Mouse (Mus musculus) liver, embryonic 15.5 days (tissue): Measurements from ENCODE around the gene Micu1. TPM values are rescaled to one million over a fixed set of nuclear protein-coding genes. Genes with fewer than 3 reads are reported as not detected.
A peak's percentile ranks its signal among the peaks of the same experiment; 100 is the strongest.
"Not testable (repeated sequence)": the region's sequence is repeated elsewhere in the genome, so short reads cannot be mapped to it uniquely, and the experiment has no call there.

Experiments used
- ATAC-seq: fragments of 200-750 bp; cut with Nextera tagmentation; 2 replicates; pipeline ENCODE4 v1.8.0; 2017; ENCODE audit warnings: moderate number of reproducible peaks, mild to moderate bottlenecking, moderate library complexity; ENCODE audit not compliant: insufficient read depth
- H3K27ac ChIP-seq: fragments of 300-500 bp; sonication (generic); replicated peaks from 2 replicates; pipeline ENCODE4 v1.5.1; 2015; ENCODE audit warnings: mild to moderate bottlenecking, inconsistent platforms
- H3K27me3 ChIP-seq: fragments of 300-500 bp; sonication (generic); 2 replicates; pipeline ENCODE4 v1.6.1; 2015; ENCODE audit warnings: mild to moderate bottlenecking, inconsistent platforms
- H3K36me3 ChIP-seq: fragments of 300-500 bp; sonication (generic); replicated peaks from 2 replicates; pipeline ENCODE4 v1.6.1; 2015; ENCODE audit warnings: moderate library complexity, mild to moderate bottlenecking, inconsistent platforms
- H3K4me1 ChIP-seq: fragments of 300-500 bp; sonication (generic); replicated peaks from 2 replicates; pipeline ENCODE4 v1.6.1; 2015; ENCODE audit warnings: inconsistent platforms
- H3K4me2 ChIP-seq: fragments of 300-500 bp; sonication (generic); 2 replicates; pipeline ENCODE4 v1.6.1; 2015; ENCODE audit warnings: moderate library complexity, mild to moderate bottlenecking, inconsistent platforms
- H3K4me3 ChIP-seq: fragments of 300-500 bp; sonication (generic); replicated peaks from 2 replicates; pipeline ENCODE4 v1.5.1; 2015; ENCODE audit warnings: mild to moderate bottlenecking, inconsistent platforms
- H3K9ac ChIP-seq: fragments of 300-500 bp; sonication (generic); 2 replicates; pipeline ENCODE4 v1.6.1; 2015; ENCODE audit warnings: moderate library complexity, mild to moderate bottlenecking, inconsistent platforms
- H3K9me3 ChIP-seq: fragments of 300-500 bp; sonication (generic); replicated peaks from 2 replicates; pipeline ENCODE4 v1.6.1; 2016; ENCODE audit warnings: inconsistent platforms
- WGBS: fragments of 180-500 bp; shearing (Covaris S2); methylation state at CpG from one replicate; pipeline ENCODE4 v1.1.7; 2015; ENCODE audit warnings: mixed read lengths; ENCODE audit not compliant: insufficient replicate concordance; 5-methylcytosine and 5-hydroxymethylcytosine counted together
- polyA plus RNA-seq: library from polyadenylated mRNA; unstranded; fragments of >200 nt; fragmentation: Nextera tagmentation; extraction: Ambion mirVana; gene quantifications from 2 replicates; pipeline ENCODE4 v1.2.1, GENCODE M21; 2015

Micu1 gene
- polyA plus RNA-seq, 1 experiment from 2014 or later: 38.2 TPM

DNA sequence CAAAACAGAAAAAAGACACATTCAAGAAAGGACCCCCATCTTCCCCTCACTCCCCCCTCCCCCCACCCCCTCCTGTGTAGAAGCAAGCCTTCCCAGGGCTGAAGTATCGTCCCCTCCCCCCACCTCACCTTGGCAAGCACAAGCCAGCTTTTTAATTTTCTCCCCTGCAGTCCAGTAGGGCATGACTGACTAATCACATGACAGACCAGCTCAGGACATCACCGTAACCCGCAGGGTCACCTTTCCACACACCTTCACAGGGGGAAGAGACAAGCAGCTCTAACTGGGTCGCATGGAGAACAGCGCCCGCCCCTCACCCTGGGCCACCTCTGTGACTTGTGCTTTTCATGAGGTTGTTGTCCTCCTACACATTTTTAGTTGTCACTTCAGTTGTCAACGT lies 147.1 kb downstream of the Micu1 start:
- WGBS: 80% methylated on average over 7 of the region's 7 CpGs
- Histone ChIP-seq H3K9me3 (no peaks in the 10 kb centered on the region), H3K9ac (no peak overlapping the region), H3K36me3 (no peaks in the 10 kb centered on the region), H3K4me3 (no peak overlapping the region), H3K27me3 (no peaks in the 10 kb centered on the region), H3K27ac (no peak overlapping the region), H3K4me1 (no peaks in the 10 kb centered on the region), H3K4me2 (no peak overlapping the region)
- ATAC-seq: no peak

DNA sequence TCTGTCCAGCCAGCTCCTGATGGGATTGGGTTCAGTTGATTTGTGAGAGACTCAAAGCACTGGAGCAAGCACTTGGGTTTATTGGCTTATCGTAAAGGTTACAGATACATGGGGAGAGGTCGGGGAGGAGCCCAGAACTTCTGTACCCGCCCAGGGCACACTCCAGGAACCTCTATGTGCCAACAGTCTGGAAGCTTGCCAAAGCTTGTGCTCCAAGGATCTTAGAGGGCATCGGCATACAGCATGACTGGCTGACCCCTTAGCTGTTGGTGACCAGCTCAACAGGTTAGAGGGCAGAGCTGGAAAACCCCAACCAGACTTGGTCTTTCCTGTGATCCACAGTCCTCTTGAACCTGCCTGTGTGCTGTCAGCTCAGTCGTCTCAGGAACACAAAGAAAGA lies 154.9 kb downstream of the Micu1 start:
- Histone ChIP-seq H3K9ac (no peak overlapping the region), H3K4me2 (no peak overlapping the region), H3K27ac (no peak overlapping the region), H3K4me1 (peaks cover 4% of the 10 kb centered on the region), H3K9me3 (no peaks in the 10 kb centered on the region), H3K36me3 (0 out of 2 replicates have a peak, but pooled peaks cover 2% of the 10 kb centered on the region), H3K4me3 (no peak overlapping the region), H3K27me3 (no peaks in the 10 kb centered on the region)
- 68% methylated on average over 5 of the region's 5 CpGs for WGBS
- ATAC-seq: no peak

DNA sequence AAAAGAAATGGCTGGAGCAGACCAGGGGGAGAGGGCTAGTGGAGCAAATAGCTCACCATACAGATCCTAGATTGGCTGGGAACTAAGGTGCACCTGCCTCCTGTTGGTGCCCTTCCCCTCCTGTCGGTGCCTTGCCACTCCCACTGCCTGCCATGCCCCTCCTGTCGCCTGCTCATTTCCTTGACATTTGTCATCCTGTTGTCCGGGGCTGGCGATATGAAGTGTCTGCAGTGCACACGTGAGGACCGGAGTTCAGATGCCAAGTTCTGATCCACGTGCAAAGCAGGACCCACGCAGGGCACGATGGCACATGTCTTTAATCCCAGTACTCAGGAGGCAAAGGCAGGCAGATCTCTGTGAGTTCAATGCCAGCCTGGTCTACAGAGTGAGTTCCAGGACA lies 158.4 kb downstream of the Micu1 start:
- H3K27me3 ChIP-seq: no peaks in the 10 kb centered on the region
- peaks cover 14% of the 10 kb centered on the region; the same call in 1 of the 2 replicates for H3K36me3 ChIP-seq
- 52% methylated on average over 9 of the region's 9 CpGs for WGBS
- no peak overlapping the region for H3K4me2 ChIP-seq
- H3K9ac ChIP-seq: no peak overlapping the region
- no peaks in the 10 kb centered on the region for H3K9me3 ChIP-seq
- H3K4me3 ChIP-seq: no peak overlapping the region
- H3K4me1 ChIP-seq: peaks cover 12% of the 10 kb centered on the region
- ATAC-seq: no peak
- H3K27ac ChIP-seq: no peak overlapping the region

DNA sequence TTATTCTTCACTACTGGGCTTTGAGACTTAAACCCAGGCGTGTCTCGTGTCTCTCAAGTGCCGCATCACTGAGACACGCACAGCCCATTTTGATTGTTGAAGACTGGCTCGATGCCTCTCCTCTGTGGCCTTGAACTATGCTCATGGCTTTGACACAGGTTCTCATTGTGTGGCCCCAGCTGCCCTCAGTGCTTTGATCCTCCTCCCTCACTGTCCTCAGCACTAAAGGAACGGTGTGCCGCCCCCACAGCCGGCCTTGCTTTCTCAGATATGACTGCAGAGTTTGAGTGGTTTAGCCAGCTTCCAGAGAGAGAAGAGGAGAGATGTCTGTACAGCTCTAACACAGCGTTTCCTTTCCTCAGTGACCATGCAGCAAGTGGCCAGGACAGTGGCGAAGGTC lies 158.9 kb downstream of the Micu1 start:
- no peak for ATAC-seq

DNA sequence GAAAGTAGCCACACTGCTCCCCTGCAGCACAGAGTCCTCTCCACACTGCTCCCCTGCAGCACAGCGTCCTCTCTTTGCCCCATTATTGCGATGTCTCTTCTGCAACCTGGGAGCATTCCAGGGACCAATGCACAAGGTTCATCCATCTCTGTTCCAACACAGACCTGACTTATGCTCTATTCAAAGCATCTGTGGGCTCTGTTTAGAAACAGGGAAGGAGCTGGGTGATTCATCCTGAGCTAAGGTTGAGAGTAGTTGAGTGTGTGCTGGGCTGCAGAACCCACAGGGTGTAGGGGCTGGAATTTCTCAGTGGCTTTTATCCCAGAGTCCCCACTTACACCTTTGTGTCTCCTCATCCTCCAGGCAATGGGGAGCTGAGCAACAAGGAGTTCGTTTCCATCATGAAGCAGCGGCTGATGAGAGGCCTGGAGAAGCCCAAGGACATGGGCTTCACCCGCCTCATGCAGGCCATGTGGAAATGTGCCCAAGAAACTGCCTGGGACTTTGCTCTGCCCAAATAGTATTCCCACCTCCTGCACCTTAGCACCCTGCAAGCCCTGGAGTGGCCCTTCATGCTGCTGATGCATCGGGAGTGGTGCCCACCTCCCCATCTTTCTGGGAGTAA lies 160.7 kb downstream of the Micu1 start:
- no peak overlapping the region for H3K4me2 ChIP-seq
- H3K27me3 ChIP-seq: no peaks in the 10 kb centered on the region
- peaks cover 11% of the 10 kb centered on the region for H3K4me1 ChIP-seq
- no peak for ATAC-seq
- no peak overlapping the region for H3K4me3 ChIP-seq
- 80% methylated on average over 6 of the region's 6 CpGs for WGBS
- no peaks in the 10 kb centered on the region for H3K9me3 ChIP-seq
- H3K9ac ChIP-seq: no peak overlapping the region
- peaks cover 14% of the 10 kb centered on the region; the same call in 1 of the 2 replicates for H3K36me3 ChIP-seq
- H3K27ac ChIP-seq: no peak overlapping the region

More for the DNA sequence above, 158.9 kb downstream of the Micu1 start:
- H3K9me3 ChIP-seq: no peaks in the 10 kb centered on the region
- WGBS: 79% methylated on average over 10 of the region's 10 CpGs
- H3K36me3 ChIP-seq: peaks cover 14% of the 10 kb centered on the region; the same call in 1 of the 2 replicates
- H3K27me3 ChIP-seq: no peaks in the 10 kb centered on the region
- peaks cover 14% of the 10 kb centered on the region for H3K4me1 ChIP-seq
- H3K27ac ChIP-seq: no peak overlapping the region
- no peak overlapping the region for H3K9ac ChIP-seq
- no peak overlapping the region for H3K4me2 ChIP-seq
- H3K4me3 ChIP-seq: no peak overlapping the region

DNA sequence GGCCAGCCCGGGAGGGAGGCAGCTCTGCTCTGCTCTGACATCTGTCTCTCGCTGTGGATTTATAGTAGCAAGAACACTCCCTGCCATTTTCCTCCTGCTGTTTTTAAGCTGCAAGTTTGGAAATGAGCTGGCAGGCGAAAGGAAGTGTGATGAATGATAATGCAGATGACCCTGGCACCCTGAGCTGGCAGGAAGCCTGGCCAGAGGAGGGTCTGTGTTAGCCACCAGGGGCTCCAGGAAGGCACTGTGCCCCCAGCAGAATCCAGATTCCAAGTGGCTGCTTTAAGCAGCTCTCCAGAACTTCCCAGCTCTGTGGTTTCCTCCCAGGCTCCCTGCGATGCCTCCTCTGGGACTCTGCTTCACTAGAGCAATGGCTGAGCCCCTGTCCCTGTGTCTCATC lies 161.3 kb downstream of the Micu1 start:
- Histone ChIP-seq H3K27me3 (no peaks in the 10 kb centered on the region), H3K9me3 (no peaks in the 10 kb centered on the region), H3K9ac (no peak overlapping the region), H3K36me3 (peaks cover 14% of the 10 kb centered on the region; the same call in 1 of the 2 replicates), H3K4me1 (peaks cover 11% of the 10 kb centered on the region), H3K4me3 (no peak overlapping the region), H3K27ac (no peak overlapping the region), H3K4me2 (no peak overlapping the region)
- 64% methylated on average over 4 of the region's 4 CpGs for WGBS
- ATAC-seq: no peak

DNA sequence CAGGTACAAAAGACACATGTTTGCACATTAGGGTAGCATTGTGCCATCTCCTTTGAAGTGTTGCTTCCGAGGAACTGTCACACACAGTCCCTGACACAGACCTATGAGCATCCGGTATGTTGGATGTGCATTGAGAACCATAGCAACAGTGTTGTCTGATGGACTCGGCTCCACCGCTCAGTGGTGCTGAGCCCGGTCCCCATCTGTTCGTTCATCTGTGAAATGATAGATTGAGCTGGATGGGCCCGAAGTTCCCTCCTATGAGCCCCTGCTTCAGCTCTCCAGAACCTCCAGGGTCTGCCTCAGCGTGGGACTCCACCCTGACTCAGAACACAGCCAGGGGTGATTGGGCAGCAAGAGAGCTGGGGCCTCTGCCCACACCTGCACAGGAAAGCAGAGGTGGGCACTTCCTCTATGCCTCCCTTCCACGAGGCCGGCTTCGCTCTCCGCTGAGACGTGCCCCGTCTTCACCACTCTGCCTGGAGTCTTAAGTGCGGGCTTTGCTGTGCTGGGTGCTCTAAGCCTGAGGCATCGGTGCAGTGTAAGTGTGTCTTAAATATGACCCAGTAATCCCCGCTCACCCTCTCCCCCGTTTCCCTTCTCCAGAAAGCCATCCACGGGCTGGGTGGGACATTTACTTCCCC lies 162.1 kb downstream of the Micu1 start:
- no peak overlapping the region for H3K4me2 ChIP-seq
- peaks cover 11% of the 10 kb centered on the region for H3K4me1 ChIP-seq
- no peak overlapping the region for H3K4me3 ChIP-seq
- WGBS: 80% methylated on average over 19 of the region's 19 CpGs
- H3K36me3 ChIP-seq: peaks cover 14% of the 10 kb centered on the region; the same call in 1 of the 2 replicates
- H3K9me3 ChIP-seq: no peaks in the 10 kb centered on the region
- ATAC-seq: no peak
- no peaks in the 10 kb centered on the region for H3K27me3 ChIP-seq
- no peak overlapping the region for H3K27ac ChIP-seq
- H3K9ac ChIP-seq: no peak overlapping the region

DNA sequence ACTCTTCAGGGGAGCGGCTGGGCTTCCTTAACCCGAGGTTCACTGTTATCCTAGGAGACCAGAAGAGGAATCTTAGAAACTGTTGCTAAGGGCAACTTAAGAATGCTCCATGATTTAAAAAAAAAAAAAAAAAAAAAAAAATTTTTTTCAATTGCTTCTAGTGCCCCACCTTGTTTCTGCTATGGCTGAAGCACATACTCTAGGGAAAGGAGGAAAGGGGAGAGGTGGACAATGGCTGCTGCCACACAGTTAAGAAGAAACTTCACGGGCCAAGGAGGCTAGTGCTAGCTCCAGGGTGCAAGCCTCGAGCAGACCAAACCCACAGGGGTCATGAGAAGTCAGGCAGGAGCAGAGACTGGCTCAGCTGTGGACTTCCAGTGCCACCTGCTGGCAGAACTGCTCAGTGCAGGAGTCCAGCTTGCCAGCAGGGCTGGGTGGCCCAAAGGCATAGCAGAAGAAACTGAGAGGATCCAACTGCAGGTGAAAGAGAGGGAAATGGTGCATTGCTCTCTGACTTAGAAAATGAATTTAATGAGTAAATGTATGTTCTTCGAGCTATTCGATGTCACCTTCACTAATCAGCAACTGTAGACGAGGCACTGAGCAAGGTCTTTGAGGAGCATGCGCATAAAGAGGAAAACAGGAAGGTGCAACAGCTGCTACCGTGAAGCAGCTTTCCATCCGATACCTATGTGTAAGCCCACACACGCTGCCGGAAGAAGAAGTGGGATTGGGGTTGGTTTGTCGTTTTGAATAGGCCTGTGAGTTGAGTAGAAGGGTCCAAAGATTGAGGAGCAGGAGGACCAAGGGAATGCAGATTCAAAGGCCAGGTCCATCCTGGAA lies 162.8 kb downstream of the Micu1 start:
- Histone ChIP-seq H3K9ac (no peak overlapping the region), H3K27ac (peak overlapping the region; percentile 29; the same call in 1 of the 2 replicates), H3K4me2 (no peak overlapping the region), H3K27me3 (no peaks in the 10 kb centered on the region), H3K36me3 (peaks cover 14% of the 10 kb centered on the region; the same call in 1 of the 2 replicates), H3K4me1 (peaks cover 11% of the 10 kb centered on the region), H3K4me3 (no peak overlapping the region), H3K9me3 (no peaks in the 10 kb centered on the region)
- peak; percentile 74 for ATAC-seq
- 26% methylated on average over 13 of the region's 13 CpGs for WGBS

DNA sequence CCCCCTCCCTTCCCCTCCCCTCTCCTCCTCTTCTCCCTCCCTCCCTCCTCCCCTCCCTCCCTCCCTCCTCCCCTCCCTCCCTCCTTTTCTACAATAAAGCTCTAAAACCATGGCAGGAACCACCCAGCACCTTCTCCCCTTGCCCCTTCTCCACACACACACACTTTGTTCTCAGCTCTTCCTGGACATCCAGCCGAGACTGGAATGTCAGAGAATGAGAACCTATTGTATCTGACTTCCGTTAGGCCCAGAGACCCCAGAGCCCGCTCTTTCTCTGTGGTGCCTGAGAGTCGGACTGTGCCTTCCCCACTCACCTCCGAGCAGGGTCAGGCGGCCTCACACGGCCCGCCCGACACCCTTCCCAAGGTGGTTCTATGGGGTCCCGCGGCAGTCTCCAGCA lies 166.0 kb downstream of the Micu1 start:
- ATAC-seq: no peak
- H3K4me2 ChIP-seq: no peak overlapping the region
- peaks cover 12% of the 10 kb centered on the region; the same call in 1 of the 2 replicates for H3K36me3 ChIP-seq
- H3K27ac ChIP-seq: no peak overlapping the region
- no peaks in the 10 kb centered on the region for H3K9me3 ChIP-seq
- no peak overlapping the region for H3K4me3 ChIP-seq
- peaks cover 20% of the 10 kb centered on the region for H3K4me1 ChIP-seq
- WGBS: 58% methylated on average over 11 of the region's 11 CpGs
- no peaks in the 10 kb centered on the region for H3K27me3 ChIP-seq
- H3K9ac ChIP-seq: no peak overlapping the region

DNA sequence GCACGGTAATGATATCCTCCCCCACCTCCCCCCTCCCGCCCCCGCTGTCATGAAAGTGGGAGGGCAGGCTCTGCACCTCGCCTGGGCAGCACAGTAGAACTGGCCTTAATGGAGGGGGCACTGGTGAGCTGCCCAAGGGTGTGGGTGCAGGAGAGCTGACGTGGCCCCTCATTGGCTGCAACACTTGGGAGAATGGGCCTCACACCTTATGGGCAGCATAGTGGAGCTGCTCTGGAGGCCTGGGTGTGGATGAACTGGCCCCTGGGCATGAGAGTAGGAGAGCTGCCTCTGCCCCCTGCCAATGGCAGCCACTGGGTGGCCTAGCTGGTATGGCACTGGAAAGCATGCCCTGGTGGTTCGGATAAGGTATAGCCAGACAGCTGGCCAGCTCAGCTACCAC lies 167.8 kb downstream of the Micu1 start:
- 82% methylated on average over 6 of the region's 6 CpGs for WGBS
- no peaks in the 10 kb centered on the region for H3K36me3 ChIP-seq
- no peak overlapping the region for H3K4me3 ChIP-seq
- H3K27ac ChIP-seq: no peak overlapping the region
- no peak overlapping the region for H3K4me2 ChIP-seq
- no peak for ATAC-seq
- H3K4me1 ChIP-seq: peaks cover 34% of the 10 kb centered on the region
- H3K27me3 ChIP-seq: no peaks in the 10 kb centered on the region
- H3K9ac ChIP-seq: no peak overlapping the region
- H3K9me3 ChIP-seq: no peaks in the 10 kb centered on the region

DNA sequence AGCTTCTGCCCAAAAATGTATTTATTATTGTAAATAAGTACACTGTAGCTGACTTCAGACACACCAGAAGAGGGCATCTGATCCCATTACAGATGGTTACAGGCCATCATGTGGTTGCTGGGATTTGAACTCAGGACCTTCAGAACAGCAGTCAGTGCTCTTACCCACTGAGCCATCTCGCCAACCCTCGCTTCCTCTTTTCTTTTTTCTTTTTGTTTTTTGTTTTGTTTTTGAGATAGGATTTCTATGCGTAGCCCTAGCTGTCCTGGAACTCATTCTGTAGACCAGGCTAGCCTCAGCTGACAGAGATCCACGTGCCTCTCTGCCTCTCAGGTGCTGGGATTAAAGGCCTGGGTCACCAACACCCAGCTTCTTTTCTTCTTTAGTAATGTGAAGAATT lies 170.4 kb downstream of the Micu1 start:
- not testable (repeated sequence) for H3K36me3 ChIP-seq, ATAC-seq, H3K27me3 ChIP-seq, H3K9me3 ChIP-seq
- Histone ChIP-seq H3K4me1 (peaks cover 51% of the 10 kb centered on the region), H3K4me3 (peak overlapping the region; percentile 59; the same call in 1 of the 2 replicates), H3K27ac (peak overlapping the region; percentile 100), H3K4me2 (peak overlapping the region; percentile 82), H3K9ac (peak overlapping the region; percentile 65; the same call in 1 of the 2 replicates)
- 92% methylated on average over 4 of the region's 4 CpGs for WGBS
